Mouse (Mus musculus): Measurements from ENCODE around the gene Ttc39d. TPM values are rescaled to one million over a fixed set of nuclear protein-coding genes. Genes with fewer than 3 reads are reported as not detected.
"Not testable (repeated sequence)": the region's sequence is repeated elsewhere in the genome, so short reads cannot be mapped to it uniquely, and the experiment has no call there.

Ttc39d gene
- polyA plus RNA-seq, 1 experiment from 2014 or later = not detected

DNA sequence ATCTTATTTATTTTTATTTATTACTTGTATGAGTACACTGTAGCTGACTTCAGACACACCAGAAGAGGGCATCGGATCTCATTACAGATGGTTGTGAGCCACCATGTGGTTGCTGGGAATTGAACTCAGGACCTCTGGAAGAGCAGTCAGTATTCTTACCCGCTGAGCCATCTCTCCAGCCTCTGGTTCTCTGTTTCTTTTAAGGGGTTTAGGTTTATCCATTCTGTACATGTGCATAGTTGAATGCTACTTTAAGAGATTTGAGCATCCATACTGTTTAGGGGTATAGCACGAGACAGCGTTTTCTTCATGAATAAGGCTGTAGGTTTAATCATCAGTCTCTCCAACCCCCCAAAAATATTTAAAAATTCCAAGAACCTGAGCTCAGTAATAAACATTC lies 6.7 kb downstream of the Ttc39d start:
- WGBS = 89% methylated on average over 4 of the region's 4 CpGs
- not testable (repeated sequence) for H3K36me3 ChIP-seq; H3K4me1 ChIP-seq; H3K9me3 ChIP-seq; H3K27me3 ChIP-seq (ENCODE audit: insufficient read depth, poor library complexity, severe bottlenecking); H3K27ac ChIP-seq; DNase-seq (ENCODE audit: low spot score); H3K4me3 ChIP-seq

DNA sequence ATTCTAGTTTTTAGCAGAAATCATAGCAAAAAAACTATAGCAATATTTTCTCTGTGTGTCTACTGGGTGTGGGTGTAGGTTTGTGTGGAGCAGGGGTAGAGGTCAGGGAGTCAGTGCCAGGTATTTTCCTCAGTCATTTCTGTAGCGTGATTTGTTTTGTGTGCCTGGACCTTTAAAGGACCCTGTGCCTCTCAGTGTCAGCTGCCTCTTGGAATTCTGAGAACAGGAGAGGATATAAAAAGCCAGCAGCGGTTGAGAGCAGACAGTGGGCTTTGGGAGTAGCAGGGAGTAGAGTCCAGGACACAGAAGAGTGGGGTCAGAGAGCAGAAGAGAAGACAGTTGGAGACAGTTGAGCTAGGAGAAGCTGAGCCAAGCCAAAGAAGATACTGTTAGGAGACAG lies 12.9 kb downstream of the Ttc39d start:
- WGBS = 44% methylated on average over 2 of the region's 2 CpGs
- no peaks in the 10 kb centered on the region for H3K9me3 ChIP-seq
- H3K4me3 ChIP-seq = no peak overlapping the region
- H3K4me1 ChIP-seq = no peaks in the 10 kb centered on the region
- no peaks in the 10 kb centered on the region for H3K36me3 ChIP-seq
- H3K27ac ChIP-seq = no peak overlapping the region
- no peaks in the 10 kb centered on the region for H3K27me3 ChIP-seq (ENCODE audit: insufficient read depth, poor library complexity, severe bottlenecking)
- DNase-seq (ENCODE audit: low spot score) = peak; percentile 31

DNA sequence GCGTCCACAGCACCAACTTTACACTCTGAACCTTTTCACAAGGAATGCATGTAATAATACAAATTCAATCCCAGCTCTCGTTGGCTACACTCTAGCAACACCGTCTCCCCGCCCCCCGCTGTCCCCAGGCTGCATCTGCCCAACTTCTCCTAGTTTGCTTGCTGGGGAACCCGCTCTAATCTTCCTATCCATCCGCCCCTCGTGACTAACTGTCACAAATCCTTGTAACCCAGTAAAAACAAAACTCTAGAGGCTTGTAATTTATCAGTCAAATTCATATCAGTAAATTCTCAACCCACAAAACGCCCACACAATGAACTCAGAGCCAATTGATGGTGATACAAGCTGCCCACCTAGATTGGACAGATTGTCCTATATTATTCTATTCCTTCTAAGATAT lies 13.9 kb downstream of the Ttc39d start:
- Histone ChIP-seq H3K4me1 (no peaks in the 10 kb centered on the region), H3K36me3 (no peaks in the 10 kb centered on the region), H3K27me3 (ENCODE audit: insufficient read depth, poor library complexity, severe bottlenecking) (no peaks in the 10 kb centered on the region), H3K9me3 (no peaks in the 10 kb centered on the region), H3K4me3 (no peak overlapping the region), H3K27ac (no peak overlapping the region)
- WGBS = 67% methylated on average over 9 of the region's 9 CpGs
- DNase-seq (ENCODE audit: low spot score) = peak; percentile 53

DNA sequence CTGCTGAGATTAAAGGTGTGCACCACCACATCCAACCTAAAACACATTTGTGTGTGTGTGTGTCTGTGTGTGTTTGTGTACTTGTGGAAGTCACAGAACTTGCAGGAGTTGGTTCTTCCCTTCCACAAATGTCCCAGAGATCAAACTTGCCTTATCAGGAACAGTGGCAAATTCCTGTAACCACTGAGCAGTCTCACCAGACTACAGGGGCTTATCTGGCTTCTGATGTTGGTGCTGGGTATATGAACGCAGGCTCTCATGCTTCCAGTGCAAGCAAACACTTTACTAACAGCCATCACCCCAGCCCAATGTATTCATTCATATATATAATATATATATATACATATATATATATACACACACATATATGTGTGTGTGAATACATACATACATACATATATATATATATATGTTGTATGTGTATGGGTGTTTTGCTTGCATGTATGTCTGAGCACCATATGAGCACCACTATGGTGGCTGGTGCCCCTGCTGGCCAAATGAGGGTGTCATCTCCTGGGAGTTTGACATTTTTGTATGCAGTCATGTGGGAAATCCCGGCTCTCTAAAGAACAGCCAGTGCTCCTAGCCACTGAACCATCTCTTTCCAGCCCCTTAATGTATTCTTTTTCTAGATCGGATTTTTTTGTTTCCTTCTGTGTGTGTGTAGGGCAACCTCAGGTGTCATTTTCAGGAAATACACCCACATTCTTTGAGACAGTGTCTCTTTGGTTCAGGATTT lies 14.8 kb downstream of the Ttc39d start:
- Histone ChIP-seq H3K4me1 (no peaks in the 10 kb centered on the region), H3K9me3 (no peaks in the 10 kb centered on the region), H3K4me3 (no peak overlapping the region), H3K27me3 (ENCODE audit: insufficient read depth, poor library complexity, severe bottlenecking) (no peaks in the 10 kb centered on the region), H3K27ac (no peak overlapping the region), H3K36me3 (no peaks in the 10 kb centered on the region)
- no peak for DNase-seq (ENCODE audit: low spot score)
- WGBS = 60% methylated on average over 3 of the region's 3 CpGs

DNA sequence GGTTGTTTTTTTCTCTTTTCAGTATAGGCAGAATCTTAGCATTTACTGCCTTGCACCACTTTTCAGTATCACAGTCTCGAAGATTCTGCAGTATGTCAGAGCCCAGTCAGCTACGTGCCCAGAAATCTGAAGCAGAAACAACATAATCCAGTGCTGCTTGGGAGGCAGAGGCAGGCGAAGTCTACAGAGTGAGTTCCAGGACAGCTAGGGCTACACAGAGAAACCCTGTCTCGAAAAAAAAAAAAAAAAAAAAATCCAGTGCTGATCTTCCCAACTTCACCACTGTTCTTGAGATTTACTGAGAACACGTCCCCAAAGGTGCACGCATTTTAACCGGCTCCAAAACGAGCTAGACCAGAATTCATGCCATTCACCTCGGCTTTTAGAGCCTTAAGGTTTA lies 16.6 kb downstream of the Ttc39d start:
- Histone ChIP-seq H3K27ac (peak overlapping the region; percentile 91), H3K4me3 (peak overlapping the region; percentile 70), H3K9me3 (no peaks in the 10 kb centered on the region), H3K36me3 (peaks cover 10% of the 10 kb centered on the region), H3K4me1 (no peaks in the 10 kb centered on the region), H3K27me3 (ENCODE audit: insufficient read depth, poor library complexity, severe bottlenecking) (no peaks in the 10 kb centered on the region)
- no peak for DNase-seq (ENCODE audit: low spot score)
- whole genome bisulfite sequencing = 9% methylated on average over 9 of the region's 9 CpGs

DNA sequence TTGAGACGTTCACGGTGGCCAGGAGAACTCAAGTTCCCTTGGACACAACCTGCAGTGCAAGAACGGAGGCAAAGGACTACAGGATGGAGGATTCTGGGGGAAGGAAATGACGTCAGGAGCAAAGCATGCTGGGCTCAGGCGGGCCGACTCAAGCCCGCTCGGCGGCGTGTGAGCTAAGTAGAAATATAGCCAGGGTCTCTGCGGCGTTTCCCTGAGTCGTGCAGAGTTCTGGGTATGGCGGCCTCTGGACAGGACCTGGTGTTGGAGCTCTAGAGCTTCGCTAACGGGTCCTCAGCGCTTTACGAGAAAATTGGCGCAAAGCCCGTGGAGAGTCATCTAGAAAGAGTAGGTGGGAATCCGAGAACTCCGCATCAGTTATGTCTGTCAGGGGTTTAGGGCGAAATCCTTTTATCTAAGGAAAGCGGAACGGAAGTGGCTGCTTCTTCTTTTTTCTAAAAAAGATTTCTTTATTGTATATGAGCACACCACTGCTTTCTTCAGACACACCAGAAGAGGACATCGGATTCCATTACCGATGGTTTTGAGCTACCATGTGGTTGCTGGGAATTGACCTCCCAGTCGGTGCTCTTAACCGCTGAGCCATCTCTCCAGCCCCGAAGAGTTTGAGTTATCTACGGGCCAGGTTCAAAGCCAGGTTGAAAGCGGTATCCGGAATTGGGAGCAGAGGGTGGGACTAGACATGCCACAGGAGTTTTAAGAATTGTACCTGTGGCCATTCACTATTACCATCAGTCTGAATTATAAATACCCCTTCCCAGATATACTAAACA lies 17.3 kb downstream of the Ttc39d start, which contains the start of gene Gemin6:
Gene Gemin6 (plus strand): TSS at position 116 of the 791 bp plus-strand sequence.
- peak within 1 kb of the TSS; percentile 70 for H3K4me3 ChIP-seq
- no peaks in the 10 kb centered on the region for H3K27me3 ChIP-seq (ENCODE audit: insufficient read depth, poor library complexity, severe bottlenecking)
- DNase-seq (ENCODE audit: low spot score) = peak; percentile 96
- WGBS = under 1% methylated on average over 33 of the region's 33 CpGs
- H3K27ac ChIP-seq = peak within 1 kb of the TSS; percentile 91
- H3K4me1 ChIP-seq = no peaks in the 10 kb centered on the region
- H3K9me3 ChIP-seq = no peaks in the 10 kb centered on the region
- H3K36me3 ChIP-seq = peaks cover 17% of the 10 kb centered on the region

DNA sequence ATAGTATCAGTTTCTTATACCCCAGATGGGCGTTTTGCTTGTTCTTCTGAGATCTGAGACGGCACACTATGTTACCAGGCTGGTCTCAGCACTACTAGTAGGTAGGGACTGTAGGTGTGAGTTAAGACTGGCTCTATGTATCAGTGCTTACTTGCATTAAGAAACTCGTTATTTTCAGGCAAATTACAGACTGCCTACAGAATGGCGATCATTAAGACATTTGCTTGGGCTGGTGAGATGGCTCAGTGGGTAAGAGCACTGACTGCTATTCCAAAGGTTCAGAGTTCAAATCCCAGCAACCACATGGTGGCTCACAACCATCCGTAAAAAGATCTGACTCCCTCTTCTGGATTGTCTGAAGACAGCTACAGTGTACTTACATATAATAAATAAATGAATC lies 17.9 kb downstream of the Ttc39d start:
- not testable (repeated sequence) for H3K9me3 ChIP-seq; H3K4me1 ChIP-seq; H3K27me3 ChIP-seq (ENCODE audit: insufficient read depth, poor library complexity, severe bottlenecking); DNase-seq (ENCODE audit: low spot score)
- Histone ChIP-seq H3K27ac (peak overlapping the region; percentile 91), H3K36me3 (peaks cover 17% of the 10 kb centered on the region), H3K4me3 (peak overlapping the region; percentile 70)
- WGBS = 51% methylated on average over 5 of the region's 5 CpGs

DNA sequence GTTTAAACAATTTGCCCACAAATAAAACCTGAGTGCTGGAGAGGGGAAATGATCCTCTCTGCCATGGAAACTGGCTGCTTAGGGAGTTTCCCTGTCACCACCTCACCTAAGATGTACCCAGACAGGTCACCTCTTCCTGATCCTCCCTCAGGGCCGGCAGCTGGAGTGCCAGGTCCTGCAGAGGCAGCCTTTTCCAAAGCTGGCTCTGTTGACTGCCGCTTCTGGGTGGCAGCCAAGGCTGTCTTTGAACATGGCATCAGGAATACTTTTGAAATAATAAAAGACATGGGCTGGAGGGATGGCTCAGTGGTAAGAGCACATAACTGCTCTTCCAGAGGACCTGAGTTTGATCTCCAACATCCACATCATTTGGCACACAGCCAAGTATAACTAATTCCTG lies 22.1 kb downstream of the Ttc39d start:
- H3K9me3 ChIP-seq = no peaks in the 10 kb centered on the region
- H3K4me1 ChIP-seq = no peaks in the 10 kb centered on the region
- no peak overlapping the region for H3K4me3 ChIP-seq
- 92% methylated on average over 2 of the region's 2 CpGs for WGBS
- H3K36me3 ChIP-seq = peaks cover 20% of the 10 kb centered on the region
- H3K27me3 ChIP-seq (ENCODE audit: insufficient read depth, poor library complexity, severe bottlenecking) = no peaks in the 10 kb centered on the region
- no peak overlapping the region for H3K27ac ChIP-seq
- no peak for DNase-seq (ENCODE audit: low spot score)

DNA sequence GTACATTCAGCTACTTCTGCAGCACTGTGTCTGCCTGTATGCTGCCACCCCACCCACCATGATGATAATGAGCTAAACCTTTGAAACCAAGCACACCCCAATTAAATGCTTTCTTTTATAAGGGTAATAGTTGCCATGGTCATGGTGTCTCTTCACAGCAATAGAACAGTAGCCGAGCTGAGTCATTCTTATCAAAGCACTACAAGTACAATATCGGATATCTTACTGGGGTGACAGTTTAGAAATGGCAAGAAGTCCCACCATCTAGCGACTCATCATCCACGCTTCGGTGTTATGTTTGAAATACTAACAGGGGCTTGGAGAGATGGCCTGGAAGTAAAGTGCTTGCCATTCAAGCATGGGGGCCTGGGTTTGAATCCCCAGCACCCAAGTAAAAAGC lies 26.6 kb downstream of the Ttc39d start:
- 90% methylated on average over 5 of the region's 5 CpGs for WGBS
- Histone ChIP-seq H3K9me3 (no peaks in the 10 kb centered on the region), H3K27ac (no peak overlapping the region), H3K27me3 (ENCODE audit: insufficient read depth, poor library complexity, severe bottlenecking) (no peaks in the 10 kb centered on the region), H3K4me3 (no peak overlapping the region), H3K36me3 (peaks cover 25% of the 10 kb centered on the region), H3K4me1 (no peaks in the 10 kb centered on the region)
- DNase-seq (ENCODE audit: low spot score) = no peak

DNA sequence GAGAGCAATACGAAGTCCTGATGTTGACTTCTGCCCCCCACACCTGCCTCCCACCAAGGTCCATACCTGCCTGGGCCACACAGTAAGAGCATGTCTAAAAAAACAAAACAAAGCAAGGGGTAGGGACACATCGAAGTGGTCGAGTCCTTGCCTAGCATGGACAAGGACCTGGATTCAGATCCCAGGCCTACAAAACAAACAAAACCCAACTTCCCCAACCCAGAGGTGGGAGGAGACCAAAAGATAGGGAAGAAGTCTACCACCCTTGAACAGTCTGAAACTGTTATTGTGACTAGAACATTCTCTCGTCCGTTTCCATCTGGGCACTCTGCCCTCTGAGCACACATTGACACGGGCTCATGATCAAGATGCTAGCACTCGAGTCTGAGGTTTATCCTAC lies 27.1 kb downstream of the Ttc39d start:
- no peaks in the 10 kb centered on the region for H3K4me1 ChIP-seq
- H3K4me3 ChIP-seq = no peak overlapping the region
- no peak for DNase-seq (ENCODE audit: low spot score)
- peaks cover 24% of the 10 kb centered on the region for H3K36me3 ChIP-seq
- H3K9me3 ChIP-seq = no peaks in the 10 kb centered on the region
- 82% methylated on average over 7 of the region's 7 CpGs for WGBS
- H3K27me3 ChIP-seq (ENCODE audit: insufficient read depth, poor library complexity, severe bottlenecking) = no peaks in the 10 kb centered on the region
- H3K27ac ChIP-seq = no peak overlapping the region

DNA sequence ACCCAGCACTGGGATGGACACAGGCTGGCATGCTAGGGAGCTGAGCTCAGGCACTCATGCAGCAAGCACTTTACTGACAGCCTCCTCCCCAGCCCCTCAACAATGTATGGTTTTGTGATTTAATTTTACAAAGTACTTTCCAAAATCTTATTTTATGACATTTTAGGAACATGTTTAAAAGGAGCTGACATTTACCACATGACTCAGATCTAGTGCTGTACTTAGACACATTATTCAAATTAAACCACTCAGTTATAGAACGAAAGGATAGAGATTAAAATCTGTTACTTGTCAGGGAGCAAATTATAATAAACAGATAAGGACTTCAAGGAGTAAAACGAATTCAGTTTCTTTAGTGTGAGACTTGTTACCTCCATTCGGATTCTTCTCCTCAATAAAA lies 28.2 kb downstream of the Ttc39d start:
- Histone ChIP-seq H3K36me3 (peaks cover 32% of the 10 kb centered on the region), H3K4me1 (no peaks in the 10 kb centered on the region), H3K27me3 (ENCODE audit: insufficient read depth, poor library complexity, severe bottlenecking) (no peaks in the 10 kb centered on the region), H3K4me3 (no peak overlapping the region), H3K9me3 (no peaks in the 10 kb centered on the region), H3K27ac (no peak overlapping the region)
- 82% methylated on average over 3 of the region's 3 CpGs for WGBS
- DNase-seq (ENCODE audit: low spot score) = no peak

DNA sequence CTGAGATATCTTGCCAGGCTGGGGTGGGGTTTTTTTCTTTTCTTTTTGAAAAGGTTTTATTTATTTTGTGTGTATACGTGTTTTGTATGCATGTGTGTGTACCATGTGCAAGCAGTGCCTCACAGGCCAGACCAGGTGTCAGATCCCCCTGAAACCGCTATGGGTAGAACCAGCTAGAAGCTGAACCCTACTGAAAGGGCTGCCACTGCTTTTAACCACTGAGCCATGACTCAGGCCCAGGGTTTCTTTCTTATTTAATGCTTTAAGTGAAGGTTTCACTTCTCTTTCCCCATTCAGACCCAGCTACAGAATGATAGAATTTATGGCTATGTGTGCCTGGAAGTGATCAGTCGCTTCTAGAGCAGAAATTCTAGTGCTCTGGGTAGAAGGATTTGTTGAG lies 29.5 kb downstream of the Ttc39d start:
- DNase-seq (ENCODE audit: low spot score) = no peak
- 95% methylated on average over 3 of the region's 3 CpGs for WGBS
- H3K4me3 ChIP-seq = no peak overlapping the region
- H3K9me3 ChIP-seq = no peaks in the 10 kb centered on the region
- no peak overlapping the region for H3K27ac ChIP-seq
- H3K4me1 ChIP-seq = no peaks in the 10 kb centered on the region
- peaks cover 42% of the 10 kb centered on the region for H3K36me3 ChIP-seq
- no peaks in the 10 kb centered on the region for H3K27me3 ChIP-seq (ENCODE audit: insufficient read depth, poor library complexity, severe bottlenecking)

DNA sequence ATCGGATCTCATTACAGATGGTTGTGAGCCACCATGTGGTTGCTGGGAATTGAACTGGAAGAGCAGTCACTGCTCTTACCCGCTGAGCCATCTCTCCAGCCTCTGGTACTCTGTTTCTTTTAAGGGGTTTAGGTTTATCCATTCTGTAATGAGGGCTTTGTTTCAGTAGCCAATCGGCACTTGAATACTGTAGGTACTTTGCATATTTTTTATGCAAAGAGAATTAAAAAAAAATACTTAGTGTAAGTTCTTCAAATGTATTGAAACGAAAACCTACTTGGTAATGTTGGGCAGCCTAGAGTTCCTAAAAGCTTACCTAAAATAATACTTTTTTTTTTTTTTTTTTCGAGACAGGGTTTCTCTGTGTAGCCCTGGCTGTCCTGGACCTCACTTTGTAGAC lies 30.2 kb downstream of the Ttc39d start:
- Histone ChIP-seq H3K9me3 (no peaks in the 10 kb centered on the region), H3K36me3 (peaks cover 49% of the 10 kb centered on the region), H3K27me3 (ENCODE audit: insufficient read depth, poor library complexity, severe bottlenecking) (no peaks in the 10 kb centered on the region), H3K27ac (no peak overlapping the region), H3K4me3 (no peak overlapping the region), H3K4me1 (no peaks in the 10 kb centered on the region)
- no peak for DNase-seq (ENCODE audit: low spot score)
- WGBS = 87% methylated on average over 5 of the region's 5 CpGs
